Mouse (Mus musculus): ENCODE results near the gene Fam222b.
A peak's percentile ranks its signal among the peaks of the same experiment; 100 is the strongest.
"Not testable (repeated sequence)": the region's sequence is repeated elsewhere in the genome, so short reads cannot be mapped to it uniquely, and the experiment has no call there.

The Fam222b gene

GRCm38 (mm10) chr11:78179438-78179999, 85.1 kb downstream of the Fam222b start:
- DNase-seq (ENCODE audit: low read depth, low spot score): no peak

GRCm38 (mm10) chr11:78180081-78180761, 85.8 kb downstream of the Fam222b start:
- no peak for DNase-seq (ENCODE audit: low read depth, low spot score)

GRCm38 (mm10) chr11:78181830-78182357, 87.4 kb downstream of the Fam222b start:
- no peak for DNase-seq (ENCODE audit: low read depth, low spot score)

- no peak for DNase-seq (ENCODE audit: low read depth, low spot score)
Measured at GRCm38 (mm10) chr11:78182450-78182849, 88.0 kb downstream of the Fam222b start.

- peak; percentile 97 for DNase-seq (ENCODE audit: low read depth, low spot score)
Measured at GRCm38 (mm10) chr11:78182961-78183844, 88.7 kb downstream of the Fam222b start, which contains the start of gene Rpl23a. Rpl23a (minus strand) TSS chr11:78183584.

- DNase-seq (ENCODE audit: low read depth, low spot score): no peak
Measured at GRCm38 (mm10) chr11:78183884-78184514, 89.5 kb downstream of the Fam222b start.

- DNase-seq (ENCODE audit: low read depth, low spot score): not testable (repeated sequence)
Measured at GRCm38 (mm10) chr11:78184702-78185101, 90.2 kb downstream of the Fam222b start.

- no peak for DNase-seq (ENCODE audit: low read depth, low spot score)
Measured at GRCm38 (mm10) chr11:78188331-78189233, 94.1 kb downstream of the Fam222b start, which contains the start of gene Rab34. Rab34 (plus strand) TSS chr11:78188430.

GRCm38 (mm10) chr11:78189234-78190040, 95.0 kb downstream of the Fam222b start:
- DNase-seq (ENCODE audit: low read depth, low spot score): no peak

GRCm38 (mm10) chr11:78190041-78190440, 95.6 kb downstream of the Fam222b start:
- DNase-seq (ENCODE audit: low read depth, low spot score): no peak

- no peak for DNase-seq (ENCODE audit: low read depth, low spot score)
Measured at GRCm38 (mm10) chr11:78193113-78193512, 98.7 kb downstream of the Fam222b start, which contains the start of gene Proca1. Proca1 (plus strand) TSS chr11:78193392.

GRCm38 (mm10) chr11:78194411-78195100, 100.1 kb downstream of the Fam222b start:
- no peak for DNase-seq (ENCODE audit: low read depth, low spot score)

- DNase-seq (ENCODE audit: low read depth, low spot score): no peak
Measured at GRCm38 (mm10) chr11:78195101-78195863, 100.8 kb downstream of the Fam222b start.

GRCm38 (mm10) chr11:78202372-78202771, 107.9 kb downstream of the Fam222b start:
- DNase-seq (ENCODE audit: low read depth, low spot score): no peak

GRCm38 (mm10) chr11:78204287-78204686, 109.8 kb downstream of the Fam222b start:
- no peak for DNase-seq (ENCODE audit: low read depth, low spot score)

GRCm38 (mm10) chr11:78205361-78206206, 111.1 kb downstream of the Fam222b start:
- DNase-seq (ENCODE audit: low read depth, low spot score): no peak

All from telencephalon, adult 2 months (tissue).